Mouse (Mus musculus): ENCODE measurements around the gene Sp140.
"Not testable (repeated sequence)": the region's sequence is repeated elsewhere in the genome, so short reads cannot be mapped to it uniquely, and the experiment has no call there.

DNA sequence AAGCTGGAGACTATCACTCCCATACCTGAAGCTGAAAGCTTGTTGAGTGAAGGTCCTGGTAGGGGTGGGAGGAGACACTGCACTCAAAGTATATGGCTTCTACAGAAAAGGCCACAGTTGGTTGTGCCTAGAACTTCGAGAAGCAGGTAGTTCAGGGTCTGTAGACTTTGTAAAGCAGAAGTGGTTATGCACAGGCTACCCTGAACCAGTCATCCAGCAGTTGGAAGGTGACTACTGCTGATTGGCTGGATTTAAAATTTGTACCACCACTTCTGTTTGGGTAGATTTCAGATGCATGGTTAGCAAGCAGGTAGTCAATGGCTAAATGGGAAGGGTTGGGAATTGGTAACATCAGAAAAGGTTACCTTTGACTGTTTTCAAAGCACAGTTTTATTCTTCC is 18.5 kb downstream of the Sp140 start:
- TF ChIP-seq GATA1, TAL1 (IDR thresholded peaks at IDR 0.05; ENCODE audit: low read length): not testable (repeated sequence)

Data from erythroblast, embryonic 14.5 days (primary cell).